Mouse (Mus musculus) G1E (cell line): ENCODE data around the gene Gpc6.

ENCODE experiments used
- CTCF ChIP-seq: IDR thresholded peaks from 2 replicates; pipeline ENCODE4 v1.5.1; 2012; ENCODE audit warnings: low read depth, low read length, inconsistent platforms, mixed read lengths
- GATA1 ChIP-seq: IDR thresholded peaks from 2 replicates; pipeline ENCODE4 v1.6.1; 2012; ENCODE audit warnings: borderline replicate concordance, low read length, inconsistent platforms, mixed read lengths
- POLR2AphosphoS5 ChIP-seq: IDR thresholded peaks from 2 replicates; pipeline ENCODE4 v1.6.1; 2012; ENCODE audit warnings: low read depth, low read length, inconsistent platforms; ENCODE audit not compliant: insufficient replicate concordance
- TAL1 ChIP-seq: conservative IDR thresholded peaks from 2 replicates; pipeline ENCODE4 v1.6.1; 2012; ENCODE audit warnings: low read depth, low read length, inconsistent platforms, mixed read lengths

GRCm38 (mm10) chr14:117410511-117410910 lies 485.4 kb downstream of the Gpc6 start:
- TF ChIP-seq CTCF, result no peak
- no peak for TF ChIP-seq TAL1
- no peak for TF ChIP-seq GATA1
- TF ChIP-seq POLR2AphosphoS5, result no peak
